Mouse (Mus musculus) hindbrain, embryonic 15.5 days (tissue): ENCODE results near the gene Rtn4r. TPM values are rescaled to one million over a fixed set of nuclear protein-coding genes. Genes with fewer than 3 reads are reported as not detected.
A peak's percentile ranks its signal among the peaks of the same experiment; 100 is the strongest.

Source experiments
- ATAC-seq: fragments of 200-750 bp; cut with Nextera tagmentation; 2 replicates; pipeline ENCODE4 v1.8.0; 2017; ENCODE audit warnings: low read depth, moderate number of reproducible peaks, moderate TSS enrichment; ENCODE audit not compliant: low FRiP score
- H3K27ac ChIP-seq: fragments of 300-500 bp; sonication (generic); replicated peaks from 2 replicates; pipeline ENCODE4 v1.5.1; 2015; ENCODE audit warnings: mild to moderate bottlenecking, inconsistent platforms
- H3K27me3 ChIP-seq: fragments of 300-500 bp; sonication (generic); 2 replicates; pipeline ENCODE4 v1.6.1; 2015; ENCODE audit warnings: control low read depth, inconsistent platforms
- H3K36me3 ChIP-seq: fragments of 300-500 bp; sonication (generic); 2 replicates; pipeline ENCODE4 v1.6.1; 2015; ENCODE audit warnings: control low read depth, inconsistent platforms
- H3K4me1 ChIP-seq: fragments of 300-500 bp; sonication (generic); replicated peaks from 2 replicates; pipeline ENCODE4 v1.6.1; 2015; ENCODE audit warnings: control low read depth, inconsistent platforms
- H3K4me2 ChIP-seq: fragments of 300-500 bp; sonication (generic); 2 replicates; pipeline ENCODE4 v1.6.1; 2015; ENCODE audit warnings: moderate library complexity, mild to moderate bottlenecking, inconsistent platforms
- H3K4me3 ChIP-seq: fragments of 300-500 bp; sonication (generic); 2 replicates; pipeline ENCODE4 v1.5.1; 2015; ENCODE audit warnings: mild to moderate bottlenecking, inconsistent platforms
- H3K9ac ChIP-seq: fragments of 300-500 bp; sonication (generic); 2 replicates; pipeline ENCODE4 v1.6.1; 2015; ENCODE audit warnings: inconsistent platforms
- H3K9me3 ChIP-seq: fragments of 300-500 bp; sonication (generic); 2 replicates; pipeline ENCODE4 v1.6.1; 2016; ENCODE audit warnings: control low read depth, inconsistent platforms
- WGBS: fragments of 180-500 bp; shearing (Covaris S2); methylation state at CpG from one replicate; pipeline ENCODE4 v1.1.7; 2015; 5-methylcytosine and 5-hydroxymethylcytosine counted together
- polyA plus RNA-seq: library from polyadenylated mRNA; unstranded; fragments of >200 nt; fragmentation: Nextera tagmentation; extraction: Ambion mirVana; gene quantifications from 2 replicates; pipeline ENCODE4 v1.2.1, GENCODE M21; 2015

Rtn4r gene
- 24.7 and 25.5 TPM in 2 replicates for polyA plus RNA-seq

- Histone ChIP-seq H3K27ac (peak within 1 kb of the TSS; percentile 87), H3K27me3 (no peaks in the 10 kb centered on the region), H3K4me1 (peaks cover 40% of the 10 kb centered on the region), H3K9ac (peak within 1 kb of the TSS; percentile 82), H3K4me2 (peak within 1 kb of the TSS; percentile 82), H3K9me3 (no peaks in the 10 kb centered on the region), H3K4me3 (peak within 1 kb of the TSS; percentile 81), H3K36me3 (no peaks in the 10 kb centered on the region)
- under 1% methylated on average over 59 of the region's 96 CpGs for WGBS
- ATAC-seq, result peak; percentile 82
Observed at GRCm38 (mm10) chr16:18127241-18127861, at the start of gene Rtn4r. TSS of gene Rtn4r (plus strand) at chr16:18127642.

GRCm38 (mm10) chr16:18078314-18079015 is 49.0 kb upstream of the Rtn4r start:
- ATAC-seq, result no peak
- Histone ChIP-seq H3K27me3 (no peaks in the 10 kb centered on the region), H3K36me3 (no peaks in the 10 kb centered on the region), H3K9ac (no peak overlapping the region), H3K9me3 (no peaks in the 10 kb centered on the region), H3K4me2 (no peak overlapping the region), H3K4me3 (no peak overlapping the region), H3K4me1 (peaks cover 3% of the 10 kb centered on the region; the same call in 1 of the 2 replicates), H3K27ac (no peak overlapping the region)
- WGBS, result 90% methylated on average over 5 of the region's 5 CpGs

- no peak for ATAC-seq
- Histone ChIP-seq H3K27me3 (no peaks in the 10 kb centered on the region), H3K4me1 (peaks cover 7% of the 10 kb centered on the region; the same call in 1 of the 2 replicates), H3K9ac (no peak overlapping the region), H3K4me3 (no peak overlapping the region), H3K4me2 (no peak overlapping the region), H3K27ac (no peak overlapping the region), H3K9me3 (no peaks in the 10 kb centered on the region), H3K36me3 (no peaks in the 10 kb centered on the region)
- 90% methylated on average over 2 of the region's 2 CpGs for WGBS
Observed at GRCm38 (mm10) chr16:18079300-18079699, 48.1 kb upstream of the Rtn4r start.

- H3K4me1 ChIP-seq, result peaks cover 7% of the 10 kb centered on the region; the same call in 1 of the 2 replicates
- H3K4me3 ChIP-seq, result no peak overlapping the region
- H3K27ac ChIP-seq, result no peak overlapping the region
- no peak overlapping the region for H3K9ac ChIP-seq
- H3K9me3 ChIP-seq, result no peaks in the 10 kb centered on the region
- no peak for ATAC-seq
- 85% methylated on average over 7 of the region's 7 CpGs for WGBS
- H3K36me3 ChIP-seq, result no peaks in the 10 kb centered on the region
- H3K27me3 ChIP-seq, result no peaks in the 10 kb centered on the region
- no peak overlapping the region for H3K4me2 ChIP-seq
Observed at GRCm38 (mm10) chr16:18080171-18080570, 47.3 kb upstream of the Rtn4r start.

- no peak overlapping the region for H3K4me2 ChIP-seq
- no peak for ATAC-seq
- H3K9me3 ChIP-seq, result no peaks in the 10 kb centered on the region
- peaks cover 7% of the 10 kb centered on the region; the same call in 1 of the 2 replicates for H3K4me1 ChIP-seq
- 85% methylated on average over 10 of the region's 10 CpGs for WGBS
- no peak overlapping the region for H3K9ac ChIP-seq
- no peaks in the 10 kb centered on the region for H3K27me3 ChIP-seq
- H3K4me3 ChIP-seq, result no peak overlapping the region
- H3K36me3 ChIP-seq, result no peaks in the 10 kb centered on the region
- H3K27ac ChIP-seq, result no peak overlapping the region
Observed at GRCm38 (mm10) chr16:18081149-18081827, 46.2 kb upstream of the Rtn4r start.

- no peak for ATAC-seq
Observed at GRCm38 (mm10) chr16:18082291-18082690, 45.2 kb upstream of the Rtn4r start.

GRCm38 (mm10) chr16:18083231-18083951 is 44.1 kb upstream of the Rtn4r start:
- no peak overlapping the region for H3K4me2 ChIP-seq
- ATAC-seq, result peak; percentile 54
- no peak overlapping the region for H3K4me3 ChIP-seq
- no peaks in the 10 kb centered on the region for H3K9me3 ChIP-seq
- peak overlapping the region; percentile 51; the same call in 1 of the 2 replicates for H3K27ac ChIP-seq
- no peak overlapping the region for H3K9ac ChIP-seq
- H3K4me1 ChIP-seq, result peaks cover 15% of the 10 kb centered on the region
- H3K27me3 ChIP-seq, result peaks cover 14% of the 10 kb centered on the region
- H3K36me3 ChIP-seq, result no peaks in the 10 kb centered on the region
- 77% methylated on average over 18 of the region's 18 CpGs for WGBS

More at GRCm38 (mm10) chr16:18082291-18082690, 45.2 kb upstream of the Rtn4r start:
- no peak overlapping the region for H3K4me3 ChIP-seq
- H3K4me1 ChIP-seq, result peaks cover 7% of the 10 kb centered on the region; the same call in 1 of the 2 replicates
- no peak overlapping the region for H3K9ac ChIP-seq
- no peak overlapping the region for H3K27ac ChIP-seq
- WGBS, result 88% methylated on average over 1 of the region's 1 CpGs
- peaks cover 3% of the 10 kb centered on the region for H3K27me3 ChIP-seq
- no peaks in the 10 kb centered on the region for H3K9me3 ChIP-seq
- H3K36me3 ChIP-seq, result no peaks in the 10 kb centered on the region
- no peak overlapping the region for H3K4me2 ChIP-seq

GRCm38 (mm10) chr16:18084262-18084661 is 43.2 kb upstream of the Rtn4r start:
- Histone ChIP-seq H3K9me3 (no peaks in the 10 kb centered on the region), H3K36me3 (no peaks in the 10 kb centered on the region), H3K27me3 (peaks cover 15% of the 10 kb centered on the region), H3K4me2 (no peak overlapping the region), H3K27ac (no peak overlapping the region), H3K4me1 (peaks cover 24% of the 10 kb centered on the region), H3K9ac (no peak overlapping the region), H3K4me3 (no peak overlapping the region)
- WGBS, result 91% methylated on average over 7 of the region's 7 CpGs
- ATAC-seq, result no peak

- Histone ChIP-seq H3K27ac (no peak overlapping the region), H3K27me3 (peaks cover 17% of the 10 kb centered on the region), H3K4me2 (no peak overlapping the region), H3K9ac (no peak overlapping the region), H3K4me3 (no peak overlapping the region), H3K36me3 (no peaks in the 10 kb centered on the region), H3K9me3 (no peaks in the 10 kb centered on the region), H3K4me1 (peaks cover 28% of the 10 kb centered on the region)
- WGBS, result 90% methylated on average over 5 of the region's 5 CpGs
- no peak for ATAC-seq
Observed at GRCm38 (mm10) chr16:18087101-18087500, 40.3 kb upstream of the Rtn4r start.

- H3K4me2 ChIP-seq, result no peak overlapping the region
- no peaks in the 10 kb centered on the region for H3K36me3 ChIP-seq
- ATAC-seq, result no peak
- H3K4me1 ChIP-seq, result no peaks in the 10 kb centered on the region
- no peaks in the 10 kb centered on the region for H3K9me3 ChIP-seq
- 58% methylated on average over 5 of the region's 5 CpGs for WGBS
- H3K9ac ChIP-seq, result no peak overlapping the region
- H3K27me3 ChIP-seq, result no peaks in the 10 kb centered on the region
- H3K4me3 ChIP-seq, result no peak overlapping the region
- no peak overlapping the region for H3K27ac ChIP-seq
Observed at GRCm38 (mm10) chr16:18096348-18096747, 31.1 kb upstream of the Rtn4r start.

GRCm38 (mm10) chr16:18102816-18103215 is 24.6 kb upstream of the Rtn4r start:
- Histone ChIP-seq H3K4me2 (no peak overlapping the region), H3K9ac (no peak overlapping the region), H3K27me3 (no peaks in the 10 kb centered on the region), H3K27ac (no peak overlapping the region), H3K4me3 (no peak overlapping the region), H3K36me3 (no peaks in the 10 kb centered on the region), H3K9me3 (no peaks in the 10 kb centered on the region), H3K4me1 (no peaks in the 10 kb centered on the region)
- no peak for ATAC-seq
- WGBS, result 86% methylated on average over 4 of the region's 4 CpGs
